Comparison of ENCODE assay signal across 17 mouse cellular contexts in genomic region chr10:67183086-67183485, GRCm38 (mm10).
DNase-seq lines count a peak whose midpoint lies in the region; ATAC-seq and TF ChIP-seq lines count a peak whose summit lies in the region.
"Had no signal": no experiment of that assay in that cellular context is flagged by ENCODE, and none has a peak within 500 bp of the region (broad histone marks: within the 10 kb centered on the region; RNA-seq: fewer than 3 reads in every experiment).

No protein-coding gene starts in this region.

- H3K4me3 ChIP-seq in heart, embryonic 15.5 days: no peak overlapping the region
- no peak overlapping the region for H3K4me3 ChIP-seq in CH12.LX (replicated peaks in 1 of 3; ENCODE audit: low read depth in 2 of 3, low read length in 2 of 3, poor library complexity in 1 of 3)
- no peak overlapping the region for H3K4me3 ChIP-seq in bone marrow macrophage, adult 2 months (ENCODE audit: insufficient read depth, low read length)
- H3K4me3 ChIP-seq in liver, embryonic 13.5 days (replicated peaks): no peak overlapping the region
- no peak overlapping the region for H3K4me3 ChIP-seq in midbrain, embryonic 11.5 days (ENCODE audit: low read depth, low read length)
- H3K4me3 ChIP-seq: midbrain, embryonic 15.5 days had no signal

- H3K9me3 ChIP-seq in heart, embryonic 15.5 days (replicated peaks): no peaks in the 10 kb centered on the region
- H3K9me3 ChIP-seq in CH12.LX (replicated peaks; ENCODE audit: low read length): no peaks in the 10 kb centered on the region
- H3K9me3 ChIP-seq in liver, embryonic 13.5 days (replicated peaks): no peaks in the 10 kb centered on the region
- H3K9me3 ChIP-seq in midbrain, embryonic 11.5 days (ENCODE audit: control insufficient read depth, low read length): no peaks in the 10 kb centered on the region
- H3K9me3 ChIP-seq: midbrain, embryonic 15.5 days had no signal

- WGBS in heart, embryonic 15.5 days: 41% methylated on average over 1 of the region's 1 CpGs
- 9% methylated on average over 1 of the region's 1 CpGs for WGBS in liver, embryonic 13.5 days (ENCODE audit: insufficient replicate concordance)
- 78% methylated on average over 1 of the region's 1 CpGs for WGBS in midbrain, embryonic 11.5 days

- no peaks in the 10 kb centered on the region for H3K27me3 ChIP-seq in heart, embryonic 15.5 days
- H3K27me3 ChIP-seq in CH12.LX (replicated peaks): no peaks in the 10 kb centered on the region
- H3K27me3 ChIP-seq in liver, embryonic 13.5 days: no peaks in the 10 kb centered on the region
- no peaks in the 10 kb centered on the region for H3K27me3 ChIP-seq in midbrain, embryonic 11.5 days (ENCODE audit: control insufficient read depth, insufficient read depth, low read length)
- H3K27me3 ChIP-seq: midbrain, embryonic 15.5 days had no signal

- intact Hi-C loops in heart, postnatal 10 days (cut with DNase I): loop anchor here (5.0 kb wide), 1 partner anchor 36 kb away; no protein-coding TSS in a partner anchor

- dilution Hi-C loops in CH12.LX (cut with MboI; ENCODE audit: extremely low pct_ligation_motif_present, extremely low pct_unique_long_range_greater_than_20kb, low sequenced_read_pairs): no loop called here

- no peak for ATAC-seq in heart, embryonic 15.5 days (replicated peaks; ENCODE audit: insufficient number of reproducible peaks, insufficient read depth, low FRiP score, low read depth)
- peak; percentile 58 for ATAC-seq in liver, embryonic 13.5 days (ENCODE audit: low read depth)
- no peak for ATAC-seq in midbrain, embryonic 11.5 days (ENCODE audit: low FRiP score)
- ATAC-seq: forebrain, embryonic 14.5 days; hindbrain, postnatal 0 days; midbrain, embryonic 15.5 days had no signal

- H3K79me2 ChIP-seq in CH12.LX (replicated peaks; ENCODE audit: control insufficient read depth, extremely low read depth, insufficient read depth, poor library complexity, severe bottlenecking): peaks cover 62% of the 10 kb centered on the region

- no peak for DNase-seq in heart, postnatal 10 days
- DNase-seq in CH12.LX (ENCODE audit: extremely low read depth): no peak
- peak; percentile 55 for DNase-seq in liver, embryonic 13.5 days
- DNase-seq in ovary, postnatal 36 days (ENCODE audit: low spot score): no peak
- DNase-seq in midbrain, embryonic 11.5 days (ENCODE audit: low spot score, missing footprints): no peak
- DNase-seq in embryo, embryonic 9.5 days (ENCODE audit: extremely low spot score): no peak
- DNase-seq: cerebellum, adult 11 months; cerebellum, postnatal 25 days; kidney, adult 18-20 months; layer of hippocampus, postnatal 36 days; lung, adult 18-20 months; right cerebral cortex, postnatal 4 days had no signal

- H3K9ac ChIP-seq in heart, embryonic 15.5 days: no peak overlapping the region
- peak overlapping the region; percentile 53; the same call in 1 of the 2 replicates for H3K9ac ChIP-seq in CH12.LX (ENCODE audit: insufficient read depth, low read depth)
- H3K9ac ChIP-seq in liver, embryonic 13.5 days: no peak overlapping the region
- H3K9ac ChIP-seq in midbrain, embryonic 11.5 days (ENCODE audit: low read length): no peak overlapping the region
- H3K9ac ChIP-seq: midbrain, embryonic 15.5 days had no signal

- in situ Hi-C loops in CH12.LX (cut with MboI; ENCODE audit: low pct_ligation_motif_present, low pct_unique_long_range_greater_than_20kb, low sequenced_read_pairs): no loop called here

- TF ChIP-seq RAD21 in CH12.LX (IDR thresholded peaks at IDR 0.05; ENCODE audit: low read depth, low read length): no peak

- H3K27ac ChIP-seq in heart, embryonic 15.5 days: peak overlapping the region; percentile 37; the same call in 1 of the 2 replicates
- H3K27ac ChIP-seq in CH12.LX (ENCODE audit: insufficient read depth, low read depth): no peak overlapping the region; the same call in 1 of the 2 replicates
- peak overlapping the region; percentile 9; the same call in 1 of the 2 replicates for H3K27ac ChIP-seq in bone marrow macrophage, adult 2 months (ENCODE audit: insufficient read depth, low read depth, low read length)
- peak overlapping the region; percentile 83 for H3K27ac ChIP-seq in liver, embryonic 13.5 days
- H3K27ac ChIP-seq in midbrain, embryonic 11.5 days (ENCODE audit: low read depth, low read length): no peak overlapping the region
- H3K27ac ChIP-seq: hindbrain, postnatal 0 days; midbrain, embryonic 15.5 days had no signal

- no peaks in the 10 kb centered on the region for H3K36me3 ChIP-seq in heart, embryonic 15.5 days
- no peaks in the 10 kb centered on the region for H3K36me3 ChIP-seq in CH12.LX (replicated peaks in 1 of 2; ENCODE audit: control insufficient read depth in 1 of 2, insufficient read depth in 1 of 2, low read length in 1 of 2)
- no peaks in the 10 kb centered on the region for H3K36me3 ChIP-seq in liver, embryonic 13.5 days
- H3K36me3 ChIP-seq in midbrain, embryonic 11.5 days (ENCODE audit: control insufficient read depth, insufficient read depth, low read length): no peaks in the 10 kb centered on the region
- H3K36me3 ChIP-seq: midbrain, embryonic 15.5 days had no signal

- H3K4me2 ChIP-seq in heart, embryonic 15.5 days: no peak overlapping the region
- H3K4me2 ChIP-seq in CH12.LX (ENCODE audit: insufficient read depth, low read depth, poor library complexity, severe bottlenecking): peak overlapping the region; percentile 74
- peak overlapping the region; percentile 42 for H3K4me2 ChIP-seq in liver, embryonic 13.5 days
- no peak overlapping the region for H3K4me2 ChIP-seq in midbrain, embryonic 11.5 days
- H3K4me2 ChIP-seq: midbrain, embryonic 15.5 days had no signal

- no peak for TF ChIP-seq EP300 in CH12.LX (IDR thresholded peaks at IDR 0.05; ENCODE audit: low read length)

- no peak for TF ChIP-seq CTCF in CH12.LX (conservative IDR thresholded peaks at IDR 0.05 in 1 of 2, IDR thresholded peaks at IDR 0.05 in 1 of 2; ENCODE audit: low read depth in 2 of 2, low read length in 2 of 2)
- no peak for TF ChIP-seq CTCF in bone marrow macrophage, adult 2 months (IDR thresholded peaks at IDR 0.05; ENCODE audit: low read depth, low read length)

- TF ChIP-seq POLR2A in CH12.LX (IDR thresholded peaks at IDR 0.05; ENCODE audit: low read depth, low read length): no peak
- TF ChIP-seq POLR2A in bone marrow macrophage, adult 2 months (IDR thresholded peaks at IDR 0.05; ENCODE audit: borderline replicate concordance, low read depth, low read length): no peak

- peaks cover 14% of the 10 kb centered on the region for H3K4me1 ChIP-seq in heart, embryonic 15.5 days (replicated peaks)
- peaks cover 7 to 49% of the 10 kb centered on the region in 2 experiments; a peak in 3 of 4 replicates for H3K4me1 ChIP-seq in CH12.LX (ENCODE audit: control insufficient read depth in 1 of 2, insufficient read depth in 2 of 2)
- H3K4me1 ChIP-seq in bone marrow macrophage, adult 2 months (ENCODE audit: control insufficient read depth, insufficient read depth, low read length): peaks cover 33% of the 10 kb centered on the region
- H3K4me1 ChIP-seq in liver, embryonic 13.5 days (replicated peaks): peaks cover 47% of the 10 kb centered on the region
- peaks cover 11% of the 10 kb centered on the region for H3K4me1 ChIP-seq in midbrain, embryonic 11.5 days (ENCODE audit: control insufficient read depth, insufficient read depth, low read length)

TF ChIP-seq in CH12.LX, 34 proteins besides CTCF, POLR2A, EP300 and RAD21:
- TF ChIP-seq CHD2 (IDR thresholded peaks at IDR 0.05; ENCODE audit: low read length) (no peak), E2F4 (IDR thresholded peaks at IDR 0.05; ENCODE audit: insufficient replicate concordance, low read depth, low read length) (no peak), USF1 (IDR thresholded peaks at IDR 0.05; ENCODE audit: low read depth, low read length) (no peak), JUN (IDR thresholded peaks at IDR 0.05; ENCODE audit: insufficient read depth, low read depth, low read length) (no peak), NRF1 (IDR thresholded peaks at IDR 0.05; ENCODE audit: low read depth, low read length) (no peak), RCOR1 (conservative IDR thresholded peaks at IDR 0.05; ENCODE audit: low read depth, low read length) (no peak), POLR2AphosphoS2 (IDR thresholded peaks at IDR 0.05; ENCODE audit: low read depth, low read length) (no peak), CHD1 (IDR thresholded peaks at IDR 0.05; ENCODE audit: low read depth, low read length) (no peak), MXI1 (IDR thresholded peaks at IDR 0.05; ENCODE audit: low read depth, low read length) (no peak), MAX (IDR thresholded peaks at IDR 0.05; ENCODE audit: low read length) (no peak), MAFK (IDR thresholded peaks at IDR 0.05; ENCODE audit: insufficient replicate concordance, low read length) (no peak), USF2 (conservative IDR thresholded peaks at IDR 0.05; ENCODE audit: low read depth, low read length) (no peak), HCFC1 (IDR thresholded peaks at IDR 0.05; ENCODE audit: low read depth, low read length) (no peak), NELFE (IDR thresholded peaks at IDR 0.05; ENCODE audit: low read depth, low read length) (no peak), SIN3A (IDR thresholded peaks at IDR 0.05; ENCODE audit: low read length) (no peak), UBTF (IDR thresholded peaks at IDR 0.05; ENCODE audit: low read depth, low read length) (no peak), SMC3 (IDR thresholded peaks at IDR 0.05; ENCODE audit: low read depth, low read length) (no peak), BHLHE40 (IDR thresholded peaks at IDR 0.05; ENCODE audit: low read depth, low read length) (no peak)

Comparison
In these comparisons a context has a peak if more than half of its experiments do, and no peak if none do; other contexts are left out.
1. H3K27ac ChIP-seq: peak in heart, embryonic 15.5 days (single experiment), bone marrow macrophage, adult 2 months (single experiment) and liver, embryonic 13.5 days (single experiment); none in CH12.LX (single experiment) and midbrain, embryonic 11.5 days (single experiment).
2. H3K4me2 ChIP-seq: peak in CH12.LX (single experiment) and liver, embryonic 13.5 days (single experiment); none in heart, embryonic 15.5 days (single experiment) and midbrain, embryonic 11.5 days (single experiment).